Mouse (Mus musculus) heart, adult 2 months (tissue): Measurements from ENCODE around the gene Trp73. TPM values are rescaled to one million over a fixed set of nuclear protein-coding genes. Genes with fewer than 3 reads are reported as not detected.

Experiments used
- DNase-seq, 2 experiments: peaks; one replicate each; pipeline ENCODE4 v3.0.0; 2021
- H3K27ac ChIP-seq: fragments of 200-600 bp; 2 replicates; pipeline ENCODE4 v1.8.1; 2022
- H3K27me3 ChIP-seq: fragments of 200-500 bp; 2 replicates; pipeline ENCODE4 v1.6.1; 2012; ENCODE audit warnings: mild to moderate bottlenecking, low read length, inconsistent platforms, mixed read lengths; ENCODE audit not compliant: control insufficient read depth, insufficient read depth
- H3K36me3 ChIP-seq: fragments of 200-500 bp; 2 replicates; pipeline ENCODE4 v1.6.1; 2012; ENCODE audit warnings: low read length, inconsistent platforms; ENCODE audit not compliant: control insufficient read depth, insufficient read depth
- H3K4me1 ChIP-seq: fragments of 200-500 bp; 2 replicates; pipeline ENCODE4 v1.6.1; 2011; ENCODE audit warnings: low read length; ENCODE audit not compliant: control insufficient read depth, insufficient read depth
- H3K4me3 ChIP-seq: fragments of 200-600 bp; 2 replicates; pipeline ENCODE4 v1.8.1; 2022
- H3K79me2 ChIP-seq: fragments of 200-500 bp; replicated peaks from 2 replicates; pipeline ENCODE4 v1.6.1; 2012; ENCODE audit warnings: mild to moderate bottlenecking, inconsistent platforms, low read length, moderate library complexity, mixed read lengths; ENCODE audit not compliant: control insufficient read depth, insufficient read depth
- H3K9ac ChIP-seq: fragments of 200-500 bp; 2 replicates; pipeline ENCODE4 v1.6.1; 2012; ENCODE audit warnings: low read depth, mild to moderate bottlenecking, control low read depth, inconsistent platforms, low read length, mixed read lengths
- CTCF ChIP-seq: fragments of 200-600 bp; IDR thresholded peaks from 2 replicates; pipeline ENCODE4 v1.8.1; 2022; ENCODE audit warnings: antibody characterized with exemption, mild to moderate bottlenecking, moderate library complexity
- EP300 ChIP-seq: fragments of 200-500 bp; IDR thresholded peaks from 2 replicates; pipeline ENCODE4 v1.6.1; 2011; ENCODE audit warnings: low read depth, low read length, control low read depth; ENCODE audit not compliant: insufficient read depth
- POLR2A ChIP-seq: fragments of 200-500 bp; IDR thresholded peaks from 2 replicates; pipeline ENCODE4 v1.6.1; 2011; ENCODE audit warnings: mild to moderate bottlenecking, low read depth, low read length, control low read depth; ENCODE audit not compliant: insufficient read depth
- WGBS: fragments of 180-500 bp; shearing (Covaris S2); methylation state at CpG from one replicate; pipeline ENCODE4 v1.1.7; 2018; 5-methylcytosine and 5-hydroxymethylcytosine counted together
- intact Hi-C: fragments of 180-260 bp; cut with DNase I; formaldehyde crosslinking; loops from one replicate; pipeline ENCODE4 v1.15.1; 2025
- polyA plus RNA-seq: library from polyadenylated mRNA; depleted of rRNA; stranded (reverse); fragments of >200 nt; gene quantifications from 2 replicates; pipeline ENCODE4 v1.2.3, GENCODE M21; 2012
- total RNA-seq, 2 experiments: library from RNA; stranded (reverse); gene quantifications; 2 replicates each; pipeline ENCODE4 v1.2.3; 2021

The Trp73 gene
- total and polyA plus RNA-seq, 3 experiments: 0.39 TPM; not detected in 2

DNA sequence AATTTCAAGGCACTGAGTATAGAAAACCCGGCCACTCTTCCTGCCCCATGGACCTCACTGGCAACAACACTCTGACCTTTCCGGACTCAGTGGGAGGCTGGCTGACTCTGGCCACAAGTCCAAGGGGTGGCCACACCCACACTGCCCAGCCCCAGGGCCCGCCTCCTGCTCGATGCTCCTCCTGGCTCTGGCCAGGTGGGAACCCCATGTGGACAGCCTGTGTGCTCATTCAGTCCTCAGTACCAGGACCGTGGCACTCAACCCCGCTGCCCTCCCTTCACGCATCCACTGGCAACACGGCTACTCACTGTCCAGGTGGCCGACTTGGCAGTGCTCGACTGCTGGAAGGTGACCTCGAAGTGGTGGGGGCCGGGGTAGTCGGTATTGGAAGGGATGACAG, 59.0 kb downstream of the Trp73 start:
- no peaks in the 10 kb centered on the region for H3K36me3 ChIP-seq

DNA sequence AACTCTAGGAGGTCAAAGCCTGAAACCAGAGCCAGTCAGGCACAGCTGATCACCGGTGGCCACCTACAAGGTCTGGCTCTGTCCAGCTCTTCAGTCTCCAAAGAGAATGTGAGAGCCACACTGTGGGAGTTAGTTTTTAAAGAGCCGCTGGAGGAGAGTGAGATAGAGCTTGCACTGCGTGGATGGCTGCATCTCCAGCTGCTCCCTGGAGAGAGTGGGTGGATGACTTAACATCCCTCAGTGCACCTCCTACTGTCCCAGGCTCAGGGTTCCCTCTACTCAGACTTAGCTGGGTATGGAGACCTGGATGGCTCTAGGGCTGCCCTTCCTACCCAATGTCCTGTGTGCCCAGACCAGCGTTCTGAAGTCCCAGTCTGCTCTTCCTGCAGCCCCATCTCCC, 59.8 kb downstream of the Trp73 start:
- TF ChIP-seq CTCF (no peak), POLR2A (no peak), EP300 (no peak)
- Histone ChIP-seq H3K27me3 (peaks cover 6% of the 10 kb centered on the region), H3K9ac (no peak overlapping the region), H3K4me3 (no peak overlapping the region), H3K4me1 (no peaks in the 10 kb centered on the region), H3K36me3 (no peaks in the 10 kb centered on the region), H3K79me2 (no peaks in the 10 kb centered on the region), H3K27ac (no peak overlapping the region)
- intact Hi-C loops: no loop called here
- WGBS: 33% methylated on average over 4 of the region's 4 CpGs
- no peak for DNase-seq

More for the DNA sequence above, 59.0 kb downstream of the Trp73 start:
- Histone ChIP-seq H3K27ac (no peak overlapping the region), H3K27me3 (peaks cover 6% of the 10 kb centered on the region), H3K4me1 (no peaks in the 10 kb centered on the region), H3K9ac (no peak overlapping the region), H3K79me2 (no peaks in the 10 kb centered on the region), H3K4me3 (no peak overlapping the region)
- TF ChIP-seq POLR2A (no peak), CTCF (no peak), EP300 (no peak)
- WGBS: 4% methylated on average over 13 of the region's 13 CpGs
- intact Hi-C loops: no loop called here
- no peak for DNase-seq

DNA sequence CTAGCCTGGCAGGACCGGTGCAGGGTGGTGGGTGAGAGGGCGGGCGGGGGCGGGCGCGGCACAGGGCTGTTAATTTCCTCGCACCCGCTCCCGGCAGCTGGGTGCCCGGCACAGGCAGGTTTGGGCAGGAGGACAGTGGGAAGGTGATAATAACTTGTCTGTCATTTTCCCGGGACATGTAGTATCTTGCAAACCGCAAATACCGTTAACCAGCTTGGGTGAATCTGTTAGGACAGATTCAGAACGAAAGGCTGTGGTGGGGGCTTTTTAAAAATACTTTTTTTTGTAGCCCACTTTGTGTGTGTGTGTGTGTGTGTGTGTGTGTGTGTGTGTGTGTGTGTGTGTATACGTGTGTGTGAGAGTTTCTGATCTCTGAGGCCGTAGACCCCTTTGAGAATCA, 68.1 kb downstream of the Trp73 start:
- Histone ChIP-seq H3K4me1 (no peaks in the 10 kb centered on the region), H3K36me3 (no peaks in the 10 kb centered on the region), H3K27me3 (peaks cover 2% of the 10 kb centered on the region; the same call in 1 of the 2 replicates), H3K9ac (no peak overlapping the region), H3K27ac (no peak overlapping the region), H3K4me3 (no peak overlapping the region), H3K79me2 (no peaks in the 10 kb centered on the region)
- WGBS: 17% methylated on average over 12 of the region's 16 CpGs
- TF ChIP-seq CTCF (no peak), EP300 (no peak), POLR2A (no peak)
- DNase-seq: no peak
- intact Hi-C loops: no loop called here

DNA sequence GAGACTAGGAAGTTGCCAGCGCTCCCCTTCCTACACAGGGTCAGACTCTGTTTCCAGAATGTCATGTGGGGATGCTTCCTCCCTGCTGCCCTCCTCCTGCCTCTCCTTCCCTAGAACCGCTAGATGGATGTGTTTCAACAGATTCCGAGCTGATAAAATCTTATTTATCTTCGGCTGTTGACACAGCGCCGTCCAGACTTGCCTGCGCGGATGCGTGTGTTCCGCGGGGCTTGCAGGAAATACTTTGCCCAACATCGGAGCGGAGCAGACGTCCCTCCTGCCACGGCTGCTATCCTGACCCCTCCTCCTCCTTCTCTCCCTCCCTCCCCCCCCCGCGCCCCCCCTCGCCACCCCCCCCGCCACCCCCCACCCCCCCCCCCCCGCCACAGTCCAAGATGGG, 68.5 kb downstream of the Trp73 start:
- Histone ChIP-seq H3K4me3 (no peak overlapping the region), H3K27me3 (peaks cover 2% of the 10 kb centered on the region; the same call in 1 of the 2 replicates), H3K36me3 (no peaks in the 10 kb centered on the region), H3K79me2 (no peaks in the 10 kb centered on the region), H3K27ac (no peak overlapping the region), H3K4me1 (no peaks in the 10 kb centered on the region), H3K9ac (no peak overlapping the region)
- intact Hi-C loops: no loop called here
- 2% methylated on average over 15 of the region's 20 CpGs for WGBS
- no peak for TF ChIP-seq EP300
- no peak for TF ChIP-seq POLR2A
- DNase-seq: no peak

DNA sequence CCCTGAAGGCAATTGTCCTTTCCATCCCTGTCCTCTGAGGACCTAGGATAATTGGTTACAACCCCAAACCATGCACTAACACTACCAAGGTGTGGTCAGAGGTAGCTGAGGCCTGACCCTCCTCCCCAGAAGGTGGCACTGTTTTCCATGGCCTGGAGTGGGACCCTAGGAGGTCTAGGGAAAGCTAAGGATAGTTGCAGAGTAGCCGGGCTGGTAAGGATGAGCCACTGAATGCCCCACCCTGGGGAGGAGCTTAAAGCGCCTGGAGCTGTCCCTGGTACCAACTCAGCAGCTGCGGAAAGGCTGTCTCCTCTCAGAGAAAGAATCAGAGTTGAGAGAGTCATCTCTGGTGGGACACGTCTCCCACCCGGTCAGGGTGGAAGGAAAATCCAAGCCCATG, 69.1 kb downstream of the Trp73 start:
- H3K27me3 ChIP-seq: peaks cover 2% of the 10 kb centered on the region; the same call in 1 of the 2 replicates
- intact Hi-C loops: no loop called here
- no peaks in the 10 kb centered on the region for H3K4me1 ChIP-seq
- no peak overlapping the region for H3K9ac ChIP-seq
- no peak overlapping the region for H3K4me3 ChIP-seq
- WGBS: under 1% methylated on average over 5 of the region's 5 CpGs
- TF ChIP-seq EP300 (no peak), CTCF (peak; percentile 17; the same call in 1 of the 2 replicates), POLR2A (no peak)
- H3K36me3 ChIP-seq: no peaks in the 10 kb centered on the region
- no peaks in the 10 kb centered on the region for H3K79me2 ChIP-seq
- DNase-seq: no peak
- H3K27ac ChIP-seq: no peak overlapping the region

DNA sequence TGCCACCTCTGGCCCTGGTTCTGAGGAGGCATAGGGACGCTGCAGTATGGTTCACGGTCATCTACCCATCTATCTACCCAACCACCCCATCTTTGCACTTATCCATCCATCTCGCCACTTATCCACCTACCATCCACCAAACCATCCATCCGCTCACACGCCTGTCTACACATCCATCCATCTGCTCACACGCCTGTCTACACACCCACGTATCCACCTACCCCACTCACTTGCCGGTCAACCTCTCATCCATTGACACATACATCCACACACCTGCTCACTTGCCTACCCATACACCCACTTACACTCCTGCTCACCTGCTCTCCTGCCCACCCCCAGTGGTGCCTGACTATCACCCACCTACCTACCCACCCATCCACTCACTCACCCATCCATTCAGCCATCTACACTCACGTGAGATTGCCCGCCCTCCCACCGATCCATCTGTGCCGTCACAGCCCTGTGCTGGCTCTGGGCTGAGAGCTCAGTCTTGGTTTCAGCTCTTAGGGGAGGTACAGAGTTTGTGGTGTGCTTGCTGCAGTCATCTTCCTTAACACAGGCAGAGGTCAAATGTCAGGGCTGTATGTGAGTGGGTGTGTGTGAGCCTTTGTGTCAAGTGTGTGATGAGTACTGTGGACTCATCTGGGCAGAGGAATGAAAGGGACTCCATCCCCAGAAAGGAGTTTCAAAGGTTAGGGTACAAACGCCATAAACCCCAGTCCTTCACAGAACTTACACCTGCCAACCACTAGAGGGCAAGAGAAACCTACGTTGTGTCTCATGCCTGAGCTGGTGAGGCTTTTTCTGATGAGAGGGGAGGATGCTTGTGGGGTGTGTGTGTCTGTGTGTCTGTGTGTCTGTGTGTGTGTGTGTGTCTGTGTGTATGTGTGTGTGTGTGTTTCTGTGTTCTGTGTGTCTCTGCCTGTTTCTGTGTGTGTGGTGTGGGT, 74.9 kb downstream of the Trp73 start:
- intact Hi-C loops: loop anchor here (2.0 kb wide), 3 partner anchors 94 to 236 kb away; partner anchors contain the start of gene Arhgef16
- no peak overlapping the region for H3K27ac ChIP-seq
- WGBS: 54% methylated on average over 14 of the region's 14 CpGs
- H3K79me2 ChIP-seq: no peaks in the 10 kb centered on the region
- no peaks in the 10 kb centered on the region for H3K36me3 ChIP-seq
- TF ChIP-seq EP300 (0 out of 2 replicates have a peak, but pooled peaks have one; percentile 67), POLR2A (no peak), CTCF (peak; percentile 74)
- H3K4me1 ChIP-seq: no peaks in the 10 kb centered on the region
- no peak overlapping the region for H3K4me3 ChIP-seq
- DNase-seq: no peak
- no peak overlapping the region for H3K9ac ChIP-seq
- no peaks in the 10 kb centered on the region; the same call in 1 of the 2 replicates for H3K27me3 ChIP-seq
